Mouse (Mus musculus): ENCODE measurements around the gene Elmsan1. TPM values are rescaled to one million over a fixed set of nuclear protein-coding genes. Genes with fewer than 3 reads are reported as not detected.

The Elmsan1 gene
- total and polyA plus RNA-seq, 3 experiments, result 2.2 to 14.3 (median 5.6) TPM

DNA sequence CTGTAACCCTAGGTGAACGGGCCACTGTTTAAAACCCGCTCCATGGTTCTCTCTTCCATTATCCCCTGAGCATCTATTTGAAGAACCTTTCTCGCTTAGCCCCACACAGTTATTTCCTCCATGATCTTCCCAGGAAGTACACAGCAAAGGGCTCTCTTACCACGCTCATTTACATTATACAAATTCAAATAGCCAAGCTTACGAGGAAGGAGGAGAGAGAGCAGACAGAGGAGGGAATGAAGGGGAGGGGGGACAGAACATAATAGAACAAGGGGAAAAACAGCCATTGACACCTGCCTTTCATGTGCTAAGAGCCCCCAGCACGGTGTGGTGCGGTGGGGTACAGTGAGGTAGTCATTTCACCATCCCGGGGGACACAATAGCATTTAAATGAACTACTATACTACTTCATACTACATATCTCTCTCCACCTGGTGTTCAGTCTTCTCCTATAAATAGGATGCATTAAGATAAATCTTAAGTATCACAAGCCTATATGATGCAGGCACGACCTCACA, 7.6 kb downstream of the Elmsan1 start:
- TF ChIP-seq PAX5 (IDR thresholded peaks at IDR 0.05; ENCODE audit: low read length) (no peak), RCOR1 (conservative IDR thresholded peaks at IDR 0.05; ENCODE audit: low read depth, low read length) (no peak), NRF1 (IDR thresholded peaks at IDR 0.05; ENCODE audit: low read depth, low read length) (no peak), ZMIZ1 (IDR thresholded peaks at IDR 0.05; ENCODE audit: low read depth, low read length) (no peak), ETS1 (conservative IDR thresholded peaks at IDR 0.05; ENCODE audit: low read depth, low read length) (no peak), EP300 (IDR thresholded peaks at IDR 0.05; ENCODE audit: low read length) (no peak), RAD21 (IDR thresholded peaks at IDR 0.05; ENCODE audit: low read depth, low read length) (no peak), MAFK (IDR thresholded peaks at IDR 0.05; ENCODE audit: insufficient replicate concordance, low read length) (no peak)
- H3K4me3 ChIP-seq (replicated peaks in 1 of 3; ENCODE audit: low read depth in 2 of 3, low read length in 2 of 3, poor library complexity in 1 of 3), result no peak overlapping the region
- H3K36me3 ChIP-seq (replicated peaks in 1 of 2; ENCODE audit: control insufficient read depth in 1 of 2, insufficient read depth in 1 of 2, low read length in 1 of 2), result peaks cover 2 to 63% of the 10 kb centered on the region in 2 experiments
- in situ Hi-C loops (cut with MboI; ENCODE audit: low pct_ligation_motif_present, low pct_unique_long_range_greater_than_20kb, low sequenced_read_pairs), result no loop called here
- DNase-seq (ENCODE audit: extremely low read depth), result no peak
- H3K79me2 ChIP-seq (replicated peaks; ENCODE audit: control insufficient read depth, extremely low read depth, insufficient read depth, poor library complexity, severe bottlenecking), result peaks cover 2% of the 10 kb centered on the region; the same call in 1 of the 2 replicates
- H3K4me2 ChIP-seq (ENCODE audit: insufficient read depth, low read depth, poor library complexity, severe bottlenecking), result no peak overlapping the region
- no peaks in the 10 kb centered on the region for H3K9me3 ChIP-seq (replicated peaks; ENCODE audit: low read length)
- H3K9ac ChIP-seq (ENCODE audit: insufficient read depth, low read depth), result no peak overlapping the region
- dilution Hi-C loops (cut with MboI; ENCODE audit: extremely low pct_ligation_motif_present, extremely low pct_unique_long_range_greater_than_20kb, low sequenced_read_pairs), result no loop called here
- no peak overlapping the region for H3K27ac ChIP-seq (ENCODE audit: insufficient read depth, low read depth)
- no peaks in the 10 kb centered on the region for H3K27me3 ChIP-seq (replicated peaks)
- H3K4me1 ChIP-seq (ENCODE audit: control insufficient read depth in 1 of 2, insufficient read depth in 2 of 2), result peaks cover 16 to 54% of the 10 kb centered on the region in 2 experiments

DNA sequence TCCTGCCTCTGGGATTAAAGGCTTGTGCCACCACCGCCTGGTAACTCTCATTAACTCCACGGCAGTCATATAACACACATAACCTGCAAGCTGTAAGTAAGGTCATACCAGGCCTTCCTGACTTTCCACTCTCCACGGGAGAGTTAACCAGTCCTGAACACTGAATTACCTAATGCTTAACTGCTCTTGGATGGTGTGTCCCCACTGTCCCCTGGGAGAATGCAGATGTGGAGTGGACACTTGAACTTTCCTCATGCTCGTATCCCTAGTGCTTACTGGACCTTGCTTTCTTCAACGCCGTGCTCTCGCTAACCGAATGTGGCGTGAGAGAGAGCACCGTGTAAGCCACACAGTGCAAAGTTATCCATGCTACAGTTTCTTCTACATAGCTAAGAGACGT, 8.4 kb downstream of the Elmsan1 start:
- Histone ChIP-seq H3K27me3 (replicated peaks) (no peaks in the 10 kb centered on the region), H3K4me1 (ENCODE audit: control insufficient read depth in 1 of 2, insufficient read depth in 2 of 2) (peaks cover 14 to 58% of the 10 kb centered on the region in 2 experiments), H3K9ac (ENCODE audit: insufficient read depth, low read depth) (no peak overlapping the region), H3K4me2 (ENCODE audit: insufficient read depth, low read depth, poor library complexity, severe bottlenecking) (no peak overlapping the region), H3K4me3 (replicated peaks in 1 of 3; ENCODE audit: low read depth in 2 of 3, low read length in 2 of 3, poor library complexity in 1 of 3) (no peak overlapping the region), H3K9me3 (replicated peaks; ENCODE audit: low read length) (no peaks in the 10 kb centered on the region), H3K79me2 (replicated peaks; ENCODE audit: control insufficient read depth, extremely low read depth, insufficient read depth, poor library complexity, severe bottlenecking) (no peaks in the 10 kb centered on the region; the same call in 1 of the 2 replicates), H3K27ac (ENCODE audit: insufficient read depth, low read depth) (no peak overlapping the region), H3K36me3 (replicated peaks in 1 of 2; ENCODE audit: control insufficient read depth in 1 of 2, insufficient read depth in 1 of 2, low read length in 1 of 2) (peaks cover 0 to 64% of the 10 kb centered on the region in 2 experiments)
- in situ Hi-C loops (cut with MboI; ENCODE audit: low pct_ligation_motif_present, low pct_unique_long_range_greater_than_20kb, low sequenced_read_pairs) (no loop called here), dilution Hi-C loops (cut with MboI; ENCODE audit: extremely low pct_ligation_motif_present, extremely low pct_unique_long_range_greater_than_20kb, low sequenced_read_pairs) (no loop called here)
- TF ChIP-seq GABPA (IDR thresholded peaks at IDR 0.05; ENCODE audit: insufficient replicate concordance, low read depth, low read length) (no peak), POLR2AphosphoS2 (IDR thresholded peaks at IDR 0.05; ENCODE audit: low read depth, low read length) (no peak), ETS1 (conservative IDR thresholded peaks at IDR 0.05; ENCODE audit: low read depth, low read length) (no peak), TBP (conservative IDR thresholded peaks at IDR 0.05; ENCODE audit: low read depth, low read length) (no peak), EP300 (IDR thresholded peaks at IDR 0.05; ENCODE audit: low read length) (no peak), ZMIZ1 (IDR thresholded peaks at IDR 0.05; ENCODE audit: low read depth, low read length) (no peak), MAX (IDR thresholded peaks at IDR 0.05; ENCODE audit: low read length) (no peak), ZKSCAN1 (IDR thresholded peaks at IDR 0.05; ENCODE audit: borderline replicate concordance, low read depth, low read length) (no peak), E2F4 (IDR thresholded peaks at IDR 0.05; ENCODE audit: insufficient replicate concordance, low read depth, low read length) (no peak), CHD2 (IDR thresholded peaks at IDR 0.05; ENCODE audit: low read length) (no peak), CTCF (conservative IDR thresholded peaks at IDR 0.05 in 1 of 2, IDR thresholded peaks at IDR 0.05 in 1 of 2; ENCODE audit: low read depth in 2 of 2, low read length in 2 of 2) (no peak), IRF4 (IDR thresholded peaks at IDR 0.05; ENCODE audit: low read depth, low read length) (no peak), JUN (IDR thresholded peaks at IDR 0.05; ENCODE audit: insufficient read depth, low read depth, low read length) (no peak), ZNF384 (IDR thresholded peaks at IDR 0.05; ENCODE audit: low read depth, low read length) (no peak), SMC3 (IDR thresholded peaks at IDR 0.05; ENCODE audit: low read depth, low read length) (no peak), PAX5 (IDR thresholded peaks at IDR 0.05; ENCODE audit: low read length) (no peak), CHD1 (IDR thresholded peaks at IDR 0.05; ENCODE audit: low read depth, low read length) (no peak)
- no peak for DNase-seq (ENCODE audit: extremely low read depth)
